8 mouse cellular contexts compared by ENCODE assay signal in the genomic region with DNA sequence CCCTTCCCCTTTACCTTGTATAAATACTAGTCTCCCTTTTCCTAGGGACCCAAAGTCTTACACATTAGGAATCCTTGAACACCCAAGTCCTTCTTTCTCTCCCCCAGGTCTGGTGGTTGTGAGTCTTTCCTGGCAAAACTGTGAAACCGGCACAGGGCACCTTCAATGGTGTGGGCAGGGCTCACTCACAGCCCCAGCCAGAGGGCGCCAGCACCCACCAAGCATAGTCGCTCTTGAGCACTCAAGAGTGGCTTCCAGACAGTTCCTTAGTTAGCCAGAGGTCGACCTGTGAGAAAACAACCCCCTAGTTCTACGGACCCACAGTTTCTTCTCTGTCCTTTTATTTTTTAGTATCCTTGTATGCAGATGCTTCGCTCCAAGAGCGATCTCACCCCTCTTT. TPM values are rescaled to one million over a fixed set of nuclear protein-coding genes. Genes with fewer than 3 reads are reported as not detected.
DNase-seq lines count a peak whose midpoint lies in the region; ATAC-seq and TF ChIP-seq lines count a peak whose summit lies in the region.

A gene (plus strand): TSS at position 275 of the 400 bp plus-strand sequence.

- TF ChIP-seq CTCF in lung, adult 2 months (IDR thresholded peaks at IDR 0.05; ENCODE audit: insufficient read depth, low read length) = peak; percentile 72

- ATAC-seq in frontal cortex, adult (ENCODE audit: low TSS enrichment) = peak; percentile 77

- peak within 1 kb of the TSS; percentile 65 for H3K4me3 ChIP-seq in lung, adult 2 months (replicated peaks; ENCODE audit: extremely low read depth, low read depth, low read length)

- 3% methylated on average over 7 of the region's 7 CpGs for WGBS in lung, adult 2 months

- H3K4me1 ChIP-seq in lung, adult 2 months (ENCODE audit: control insufficient read depth, insufficient read depth, low read length) = peaks cover 6% of the 10 kb centered on the region; the same call in 1 of the 2 replicates

- peak; percentile 33 for DNase-seq in NIH3T3 (ENCODE audit: low read depth)
- DNase-seq in cerebellum, adult 8-10 months = peak; percentile 80
- DNase-seq in heart, postnatal 4 days = peak; percentile 74
- peak in 1 of 2 experiments; percentile 33 for DNase-seq in layer of hippocampus, adult 8-10 months (ENCODE audit: low spot score in 2 of 2)
- peak; percentile 56 for DNase-seq in lung, adult 2 months
- peak; percentile 34 for DNase-seq in ovary, adult 18-20 months (ENCODE audit: low spot score)
- DNase-seq in thymus, postnatal 14 days = peak; percentile 61

- TF ChIP-seq POLR2A in lung, adult 2 months (IDR thresholded peaks at IDR 0.05; ENCODE audit: borderline replicate concordance, extremely low read depth, low read depth, low read length) = no peak

RNA-seq across cellular contexts. Expression of the gene that starts here (rescaled TPM):
- 100 to 1,000 TPM; 167 to 178 TPM for total RNA-seq in heart, postnatal 4 days (2021)
- 100 to 1,000 TPM in 2 of 4 experiments, 10 to 100 TPM in 2; 96.1 to 102 (median 98.4) TPM for total RNA-seq in layer of hippocampus, adult 8-10 months (2022)
- 11.4 and 19.4 TPM in 2 replicates for polyA plus RNA-seq in lung, adult 2 months (2012; rRNA removed)
